In the genomic region with DNA sequence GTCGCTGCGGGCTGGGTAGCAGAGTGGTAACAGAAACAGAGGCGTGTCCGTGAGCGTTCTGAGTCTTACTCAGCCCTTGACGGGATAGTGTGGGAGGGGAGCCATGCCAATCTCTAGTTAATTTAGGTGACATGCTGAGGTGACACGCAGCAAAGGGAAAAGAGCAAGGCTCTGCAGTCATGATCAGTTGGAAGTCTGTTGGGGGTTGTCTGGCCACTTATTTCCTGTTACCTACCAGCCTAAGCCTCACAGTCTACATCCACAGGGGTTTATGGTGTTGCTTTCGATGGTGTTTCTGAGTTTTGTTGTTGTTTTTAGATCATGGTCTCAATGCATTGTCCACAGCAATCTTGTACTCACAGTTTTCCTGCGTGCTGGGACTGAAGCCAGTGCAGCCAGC, we compare ENCODE assay signal across 21 mouse cellular contexts. TPM values are rescaled to one million over a fixed set of nuclear protein-coding genes. Genes with fewer than 3 reads are reported as not detected.
DNase-seq lines count a peak whose midpoint lies in the region; ATAC-seq and TF ChIP-seq lines count a peak whose summit lies in the region.
"Had no signal": no experiment of that assay in that cellular context is flagged by ENCODE, and none has a peak within 500 bp of the region (broad histone marks: within the 10 kb centered on the region; RNA-seq: fewer than 3 reads in every experiment).

No protein-coding gene starts in this region.

- ATAC-seq in heart, embryonic 14.5 days (ENCODE audit: insufficient number of reproducible peaks, insufficient read depth, low FRiP score, low read depth): no peak
- ATAC-seq in heart, embryonic 15.5 days (replicated peaks; ENCODE audit: insufficient number of reproducible peaks, insufficient read depth, low FRiP score, low read depth): no peak
- ATAC-seq in inflammation-experienced regulatory T-cells, adult 6 months: peak; percentile 77
- ATAC-seq: forebrain, embryonic 13.5 days; liver, postnatal 0 days; lung, postnatal 0 days had no signal

- no peak overlapping the region for H3K4me3 ChIP-seq in heart, embryonic 14.5 days (ENCODE audit: control insufficient read depth in 1 of 2, insufficient read depth in 1 of 2, low read depth in 1 of 2, low read length in 2 of 2)
- H3K4me3 ChIP-seq in heart, embryonic 10.5 days: no peak overlapping the region
- no peak overlapping the region for H3K4me3 ChIP-seq in ES-E14 (ENCODE audit: insufficient read depth in 1 of 2, low read depth in 1 of 2, low read length in 2 of 2, poor library complexity in 1 of 2, severe bottlenecking in 1 of 2)
- no peak overlapping the region for H3K4me3 ChIP-seq in heart, embryonic 15.5 days
- no peak overlapping the region for H3K4me3 ChIP-seq in hindbrain, embryonic 10.5 days
- H3K4me3 ChIP-seq: forebrain, embryonic 13.5 days; hindbrain, embryonic 12.5 days; midbrain, embryonic 10.5 days; neural tube, embryonic 15.5 days had no signal

- H3K4me2 ChIP-seq in heart, embryonic 14.5 days (ENCODE audit: low read length): no peak overlapping the region
- H3K4me2 ChIP-seq in heart, embryonic 15.5 days: no peak overlapping the region
- H3K4me2 ChIP-seq: forebrain, embryonic 13.5 days; hindbrain, embryonic 12.5 days; neural tube, embryonic 15.5 days had no signal

- no peak overlapping the region for H3K9ac ChIP-seq in heart, embryonic 14.5 days (ENCODE audit: low read length)
- H3K9ac ChIP-seq in ES-E14 (ENCODE audit: insufficient read depth, low read depth, low read length, poor library complexity, severe bottlenecking): no peak overlapping the region
- no peak overlapping the region for H3K9ac ChIP-seq in heart, embryonic 15.5 days
- H3K9ac ChIP-seq: forebrain, embryonic 13.5 days; hindbrain, embryonic 12.5 days; liver, postnatal 0 days; neural tube, embryonic 15.5 days had no signal

- H3K4me1 ChIP-seq in heart, embryonic 14.5 days (ENCODE audit: control insufficient read depth in 2 of 2, insufficient read depth in 2 of 2, low read length in 2 of 2): peaks cover 18 to 36% of the 10 kb centered on the region in 2 experiments
- peaks cover 28% of the 10 kb centered on the region for H3K4me1 ChIP-seq in heart, embryonic 10.5 days
- peaks cover 0 to 4% of the 10 kb centered on the region in 2 experiments; a peak in 1 of 4 replicates for H3K4me1 ChIP-seq in ES-E14 (ENCODE audit: control insufficient read depth in 2 of 2, insufficient read depth in 2 of 2, low read length in 2 of 2, poor library complexity in 1 of 2)
- peaks cover 55% of the 10 kb centered on the region for H3K4me1 ChIP-seq in heart, embryonic 15.5 days (replicated peaks)
- peaks cover 8% of the 10 kb centered on the region for H3K4me1 ChIP-seq in hindbrain, embryonic 10.5 days (replicated peaks)
- H3K4me1 ChIP-seq: forebrain, embryonic 13.5 days; midbrain, embryonic 10.5 days had no signal

- no peaks in the 10 kb centered on the region for H3K9me3 ChIP-seq in heart, embryonic 14.5 days (ENCODE audit: control insufficient read depth, low read length)
- no peaks in the 10 kb centered on the region for H3K9me3 ChIP-seq in heart, embryonic 10.5 days
- no peaks in the 10 kb centered on the region for H3K9me3 ChIP-seq in ES-E14 (ENCODE audit: control insufficient read depth, insufficient read depth, low read depth, low read length)
- no peaks in the 10 kb centered on the region for H3K9me3 ChIP-seq in heart, embryonic 15.5 days (replicated peaks)
- no peaks in the 10 kb centered on the region for H3K9me3 ChIP-seq in hindbrain, embryonic 10.5 days
- H3K9me3 ChIP-seq: forebrain, embryonic 13.5 days; hindbrain, embryonic 12.5 days; midbrain, embryonic 10.5 days; neural tube, embryonic 15.5 days had no signal

- no peaks in the 10 kb centered on the region for H3K27me3 ChIP-seq in heart, embryonic 14.5 days (ENCODE audit: control insufficient read depth, insufficient read depth, low read length)
- H3K27me3 ChIP-seq in heart, embryonic 10.5 days (ENCODE audit: insufficient read depth, poor library complexity, severe bottlenecking): no peaks in the 10 kb centered on the region
- no peaks in the 10 kb centered on the region for H3K27me3 ChIP-seq in heart, embryonic 15.5 days
- H3K27me3 ChIP-seq in hindbrain, embryonic 10.5 days (ENCODE audit: insufficient read depth, poor library complexity, severe bottlenecking): no peaks in the 10 kb centered on the region
- H3K27me3 ChIP-seq: forebrain, embryonic 13.5 days; hindbrain, embryonic 12.5 days; neural tube, embryonic 15.5 days had no signal

- H3K36me3 ChIP-seq in heart, embryonic 14.5 days (ENCODE audit: control insufficient read depth, insufficient read depth, low read length): 0 out of 2 replicates have a peak, but pooled peaks cover 2% of the 10 kb centered on the region
- H3K36me3 ChIP-seq in heart, embryonic 10.5 days: peaks cover 11% of the 10 kb centered on the region; the same call in 1 of the 2 replicates
- H3K36me3 ChIP-seq in ES-E14 (ENCODE audit: control insufficient read depth, insufficient read depth, low read length, poor library complexity, severe bottlenecking): peaks cover 2% of the 10 kb centered on the region; the same call in 1 of the 2 replicates
- H3K36me3 ChIP-seq in heart, embryonic 15.5 days: peaks cover 7% of the 10 kb centered on the region; the same call in 1 of the 2 replicates
- peaks cover 25% of the 10 kb centered on the region for H3K36me3 ChIP-seq in hindbrain, embryonic 10.5 days
- H3K36me3 ChIP-seq: hindbrain, embryonic 12.5 days; neural tube, embryonic 15.5 days had no signal

- 64% methylated on average over 9 of the region's 9 CpGs for WGBS in heart, embryonic 14.5 days
- 70% methylated on average over 9 of the region's 9 CpGs for WGBS in heart, embryonic 10.5 days
- WGBS in heart, embryonic 15.5 days: 64% methylated on average over 9 of the region's 9 CpGs
- 80% methylated on average over 9 of the region's 9 CpGs for WGBS in hindbrain, embryonic 10.5 days

- peak overlapping the region; percentile 62 to 74 for H3K27ac ChIP-seq in heart, embryonic 14.5 days (replicated peaks in 1 of 2; ENCODE audit: control insufficient read depth in 1 of 2, insufficient read depth in 1 of 2, low read depth in 2 of 2, low read length in 2 of 2)
- no peak overlapping the region for H3K27ac ChIP-seq in heart, embryonic 10.5 days
- peak overlapping the region; percentile 30; the same call in 1 of the 2 replicates for H3K27ac ChIP-seq in ES-E14 (ENCODE audit: insufficient read depth, low read depth, low read length, poor library complexity, severe bottlenecking)
- H3K27ac ChIP-seq in heart, embryonic 15.5 days: peak overlapping the region; percentile 70
- H3K27ac ChIP-seq in hindbrain, embryonic 10.5 days: no peak overlapping the region
- H3K27ac ChIP-seq: forebrain, embryonic 13.5 days; hindbrain, embryonic 12.5 days; macrophage; midbrain, embryonic 10.5 days; neural tube, embryonic 15.5 days had no signal

- in situ Hi-C loops in ES-E14 (cut with MboI; ENCODE audit: low sequenced_read_pairs in 2 of 2, unreplicated experiment in 2 of 2): no loop called here

- no peak for DNase-seq in heart, embryonic 10.5 days (ENCODE audit: low spot score)
- no peak for DNase-seq in ES-E14 (ENCODE audit: low read depth, low spot score)
- DNase-seq in frontal cortex, postnatal 10 days (ENCODE audit: low spot score in 2 of 2): no peak
- no peak for DNase-seq in hindbrain, embryonic 10.5 days (ENCODE audit: low spot score)
- DNase-seq: adrenal gland, postnatal 10 days; cerebellum, adult 8-10 months; cerebellum, postnatal 36 days; kidney, adult 9 months; kidney, postnatal 14 days; layer of hippocampus, postnatal 36 days; liver, postnatal 0 days; thymus, adult 18-20 months had no signal

TF ChIP-seq in ES-E14, 5 proteins besides CTCF, POLR2A, EP300 and RAD21:
- TF ChIP-seq MAFK (IDR thresholded peaks at IDR 0.05; ENCODE audit: insufficient read depth, low read depth, low read length) (no peak), ZNF384 (IDR thresholded peaks at IDR 0.05; ENCODE audit: low read depth, low read length) (no peak), CHD2 (IDR thresholded peaks at IDR 0.05; ENCODE audit: low read depth, low read length) (no peak), HCFC1 (IDR thresholded peaks at IDR 0.05; ENCODE audit: borderline replicate concordance, insufficient read depth, low read length) (no peak), ZC3H11A (IDR thresholded peaks at IDR 0.05; ENCODE audit: borderline replicate concordance, low read depth, low read length) (no peak)

RNA-seq across cellular contexts. Expression of gene Aak1, which starts 21.0 kb away (rescaled TPM):
- polyA plus RNA-seq in heart, embryonic 14.5 days (2014; fragmentation: Nextera tagmentation; extraction: Ambion mirVana): 19.5 and 23.3 TPM in 2 replicates
- polyA plus RNA-seq in heart, embryonic 10.5 days (2016; fragmentation: Nextera tagmentation; extraction: Ambion mirVana): 19.4 and 24.3 TPM in 2 replicates
- total RNA-seq in ES-E14 (2012; rRNA removed): 17.5 and 20.0 TPM in 2 replicates
- 16.6 and 21.8 TPM in 2 replicates for polyA plus RNA-seq in heart, embryonic 15.5 days (2015; fragmentation: Nextera tagmentation; extraction: Ambion mirVana)
- polyA plus RNA-seq in inflammation-experienced regulatory T-cells, adult 6 months (2017; shearing (Covaris generic)): 10 to 100 TPM; 23.9 to 27.8 (median 24.9) TPM
- polyA plus RNA-seq in hindbrain, embryonic 10.5 days (2016; fragmentation: Nextera tagmentation; extraction: Ambion mirVana): 12.1 and 18.8 TPM in 2 replicates

Comparison
In these comparisons a context has a peak if more than half of its experiments do, and no peak if none do; other contexts are left out.
1. H3K27ac ChIP-seq: peak in heart, embryonic 14.5 days (2 of 2), ES-E14 (single experiment) and heart, embryonic 15.5 days (single experiment); none in heart, embryonic 10.5 days (single experiment) and hindbrain, embryonic 10.5 days (single experiment).